Mouse (Mus musculus) lung, adult 2 months (tissue): ENCODE results near the gene Lrba. TPM values are rescaled to one million over a fixed set of nuclear protein-coding genes. Genes with fewer than 3 reads are reported as not detected.

Experiments used
- DNase-seq: peaks from one replicate; pipeline ENCODE4 v3.0.0; 2022
- H3K4me1 ChIP-seq: fragments of 200-500 bp; 2 replicates; pipeline ENCODE4 v1.6.1; 2011; ENCODE audit warnings: low read length; ENCODE audit not compliant: control insufficient read depth, insufficient read depth
- H3K4me3 ChIP-seq: fragments of 200-500 bp; replicated peaks from 2 replicates; pipeline ENCODE3; 2011; ENCODE audit warnings: low read depth, mild to moderate bottlenecking, control low read depth, low read length; ENCODE audit errors: extremely low read depth
- CTCF ChIP-seq: fragments of 200-500 bp; IDR thresholded peaks from 2 replicates; pipeline ENCODE4 v1.5.1; 2011; ENCODE audit warnings: mild to moderate bottlenecking, low read length, control low read depth; ENCODE audit not compliant: insufficient read depth
- POLR2A ChIP-seq: fragments of 200-500 bp; IDR thresholded peaks from 2 replicates; pipeline ENCODE4 v1.6.1; 2011; ENCODE audit warnings: low read depth, mild to moderate bottlenecking, control low read depth, low read length, borderline replicate concordance; ENCODE audit errors: extremely low read depth
- WGBS: fragments of 180-500 bp; shearing (Covaris S2); methylation state at CpG from one replicate; pipeline ENCODE4 v1.1.7; 2018; 5-methylcytosine and 5-hydroxymethylcytosine counted together
- polyA plus RNA-seq: library from polyadenylated mRNA; depleted of rRNA; stranded (reverse); fragments of >200 nt; gene quantifications from 2 replicates; pipeline ENCODE4 v1.2.3, GENCODE M21; 2012

Lrba gene
- polyA plus RNA-seq, 1 experiment, result 13.5 TPM

- WGBS, result 82% methylated on average over 4 of the region's 4 CpGs
- Histone ChIP-seq H3K4me1 (no peaks in the 10 kb centered on the region), H3K4me3 (no peak overlapping the region)
- TF ChIP-seq CTCF, result no peak
- no peak for TF ChIP-seq POLR2A
- DNase-seq, result no peak
These were observed 219.0 kb downstream of the Lrba start for GRCm38 (mm10) chr3:86443497-86443896.

DNA sequence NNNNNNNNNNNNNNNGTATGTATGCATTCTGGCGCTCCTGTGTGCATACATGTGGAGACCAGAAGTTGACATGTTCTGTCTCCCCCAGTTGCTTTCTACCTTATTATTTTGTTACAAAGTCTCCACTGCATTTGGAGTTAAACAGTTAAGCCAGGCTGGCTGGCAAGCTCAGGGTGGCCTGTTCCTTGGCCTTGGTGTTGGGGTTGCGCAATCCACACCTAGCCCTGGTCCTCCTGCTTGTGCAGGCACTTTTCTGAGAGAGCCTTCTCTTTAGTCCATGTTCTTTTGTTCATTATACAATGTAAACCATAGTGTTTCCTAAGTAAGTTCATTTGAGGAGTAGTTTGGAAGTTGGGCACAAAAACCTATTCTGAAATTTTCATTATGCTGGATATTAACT lies 226.7 kb downstream of the Lrba start:
- no peak overlapping the region for H3K4me3 ChIP-seq
- no peaks in the 10 kb centered on the region for H3K4me1 ChIP-seq
- WGBS, result 92% methylated on average over 2 of the region's 2 CpGs
- TF ChIP-seq CTCF, result no peak
- TF ChIP-seq POLR2A, result no peak
- DNase-seq, result peak; percentile 14

DNA sequence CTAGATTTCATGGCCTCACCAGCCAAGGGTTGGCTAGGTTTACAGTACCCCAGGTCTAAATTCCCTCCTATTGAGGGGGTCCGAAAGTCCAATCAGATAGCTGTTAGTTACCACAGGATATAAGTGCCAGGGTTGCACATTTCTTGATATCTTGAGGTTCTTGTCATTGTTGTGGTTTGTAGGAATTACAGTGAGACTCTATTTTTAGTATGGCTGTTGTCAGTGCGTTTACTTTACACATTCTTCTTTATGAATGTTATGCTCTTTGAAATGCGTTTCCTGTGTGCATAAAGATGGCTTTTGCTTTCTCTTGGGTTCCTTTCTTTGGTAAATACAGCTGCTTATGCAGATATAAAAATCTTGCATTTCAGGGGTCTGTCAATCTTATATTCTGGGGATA lies 237.1 kb downstream of the Lrba start:
- Histone ChIP-seq H3K4me1 (no peaks in the 10 kb centered on the region), H3K4me3 (no peak overlapping the region)
- TF ChIP-seq POLR2A (no peak), CTCF (no peak)
- WGBS, result 28% methylated on average over 3 of the region's 3 CpGs
- no peak for DNase-seq

- 77% methylated on average over 1 of the region's 1 CpGs for whole genome bisulfite sequencing
- H3K4me1 ChIP-seq, result no peaks in the 10 kb centered on the region
- no peak for TF ChIP-seq POLR2A
- TF ChIP-seq CTCF, result no peak
- no peak for DNase-seq
- H3K4me3 ChIP-seq, result no peak overlapping the region
These were observed 265.5 kb downstream of the Lrba start for GRCm38 (mm10) chr3:86489992-86490391.

- no peak overlapping the region for H3K4me3 ChIP-seq
- TF ChIP-seq POLR2A, result no peak
- no peak for TF ChIP-seq CTCF
- no peak for DNase-seq
These were observed 276.1 kb downstream of the Lrba start for GRCm38 (mm10) chr3:86500586-86500985.

DNA sequence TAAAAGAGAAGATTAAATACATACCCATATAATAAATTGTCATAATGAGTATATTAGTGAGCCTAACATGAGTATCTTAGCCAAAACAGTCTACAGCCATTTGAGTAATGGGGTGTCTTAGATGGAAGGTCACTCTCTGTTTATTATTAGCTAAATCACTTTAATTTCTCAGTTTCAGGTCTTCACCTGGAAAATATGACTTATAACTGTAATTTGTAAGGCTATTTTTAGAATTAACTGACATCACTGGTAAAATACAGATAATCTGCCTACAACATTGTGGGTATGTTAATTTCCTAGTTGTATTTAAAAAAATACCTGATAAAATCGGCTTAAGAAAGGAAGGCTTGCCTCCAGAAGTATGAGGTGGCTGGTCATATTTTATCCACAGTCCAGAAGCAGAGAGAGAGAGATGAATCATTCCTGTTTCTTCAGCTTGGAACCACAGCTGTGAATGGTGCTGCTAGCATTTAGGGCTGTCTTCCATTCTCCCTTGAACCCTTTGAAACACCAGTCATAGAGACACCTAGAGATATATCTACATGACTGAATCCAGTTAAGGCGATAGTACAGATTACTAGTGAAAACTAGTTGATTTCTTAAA lies 294.1 kb downstream of the Lrba start:
- WGBS, result 76% methylated on average over 2 of the region's 2 CpGs
- DNase-seq, result no peak
- TF ChIP-seq CTCF (no peak), POLR2A (no peak)
- H3K4me1 ChIP-seq, result no peaks in the 10 kb centered on the region
- no peak overlapping the region for H3K4me3 ChIP-seq

More at GRCm38 (mm10) chr3:86500586-86500985, 276.1 kb downstream of the Lrba start:
- H3K4me1 ChIP-seq, result no peaks in the 10 kb centered on the region

GRCm38 (mm10) chr3:86522880-86523505 lies 298.5 kb downstream of the Lrba start:
- no peak for DNase-seq
- TF ChIP-seq POLR2A (no peak), CTCF (no peak)
- WGBS, result 94% methylated on average over 3 of the region's 3 CpGs
- Histone ChIP-seq H3K4me1 (no peaks in the 10 kb centered on the region), H3K4me3 (no peak overlapping the region)

GRCm38 (mm10) chr3:86531531-86532269 lies 307.2 kb downstream of the Lrba start:
- 77% methylated on average over 16 of the region's 16 CpGs for WGBS
- TF ChIP-seq CTCF (no peak), POLR2A (no peak)
- Histone ChIP-seq H3K4me1 (no peaks in the 10 kb centered on the region), H3K4me3 (no peak overlapping the region)
- no peak for DNase-seq

- H3K4me3 ChIP-seq, result no peak overlapping the region
- no peaks in the 10 kb centered on the region for H3K4me1 ChIP-seq
- no peak for DNase-seq
- WGBS, result 98% methylated on average over 1 of the region's 1 CpGs
- TF ChIP-seq CTCF (no peak), POLR2A (no peak)
These were observed 312.3 kb downstream of the Lrba start for GRCm38 (mm10) chr3:86536751-86537150.

DNA sequence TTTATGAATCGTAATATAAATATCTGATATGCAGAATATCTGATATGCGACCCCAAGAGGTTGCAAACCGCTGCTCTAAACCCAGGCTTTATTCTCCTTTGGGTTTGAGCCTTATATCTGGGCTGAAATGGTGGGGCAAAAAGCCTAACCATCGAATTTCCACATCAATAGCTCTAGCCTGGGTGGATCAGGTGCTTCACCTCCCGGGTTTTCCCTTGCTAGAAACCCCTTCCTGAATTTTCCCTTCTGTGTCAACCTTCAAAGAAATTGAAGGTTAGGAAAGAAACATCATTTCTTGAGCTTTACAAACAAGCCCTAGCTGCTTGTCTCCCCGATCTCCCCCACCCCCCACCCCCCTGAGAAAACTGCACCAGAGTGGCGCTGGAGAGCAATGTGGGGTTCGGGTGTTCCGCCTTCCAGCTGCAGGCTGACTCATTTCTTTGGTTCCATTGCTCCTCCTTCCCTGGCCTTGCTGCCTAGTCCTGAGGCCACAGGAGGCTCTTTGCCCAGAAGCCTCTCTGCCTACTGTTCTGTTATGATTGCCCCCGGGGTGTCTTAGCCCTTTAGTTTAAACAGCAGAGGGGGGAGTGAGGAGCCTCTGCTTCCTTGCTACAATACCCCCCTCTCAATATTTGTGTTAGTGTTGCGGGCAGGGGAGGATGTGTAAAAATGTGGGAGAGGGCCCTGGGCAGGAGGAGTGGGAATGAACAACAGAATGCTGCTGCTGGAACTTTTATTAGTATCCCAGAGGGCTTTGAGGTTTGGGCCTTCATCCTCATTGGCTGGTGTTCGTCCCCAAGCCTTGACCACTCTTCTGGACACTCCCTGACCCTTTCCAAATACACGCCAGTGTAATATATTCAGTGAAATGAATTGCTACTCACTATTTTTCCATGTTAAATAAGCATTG lies 314.4 kb downstream of the Lrba start:
- Histone ChIP-seq H3K4me3 (no peak overlapping the region), H3K4me1 (no peaks in the 10 kb centered on the region)
- DNase-seq, result no peak
- 48% methylated on average over 13 of the region's 13 CpGs for WGBS
- no peak for TF ChIP-seq CTCF
- TF ChIP-seq POLR2A, result no peak
